Mouse (Mus musculus) ZHBTc4 (cell line): ENCODE measurements around the gene Col19a1.
"Not testable (repeated sequence)": the region's sequence is repeated elsewhere in the genome, so short reads cannot be mapped to it uniquely, and the experiment has no call there.

Experiments
- DNase-seq: peaks from one replicate; pipeline ENCODE4 v3.0.0-alpha.2; 2011; ENCODE audit warnings: low read depth, low spot score

Gene Col19a1

GRCm38 (mm10) chr1:24587141-24587541, at the start of gene Col19a1:
Gene Col19a1, minus strand, starts transcription at chr1:24587472.
- peak; percentile 51 for DNase-seq

- peak; percentile 20 for DNase-seq
Measured at GRCm38 (mm10) chr1:24633553-24634132, 46.4 kb upstream of the Col19a1 start.

GRCm38 (mm10) chr1:24612556-24612955, 25.3 kb upstream of the Col19a1 start:
- not testable (repeated sequence) for DNase-seq

- peak; percentile 18 for DNase-seq
Measured at GRCm38 (mm10) chr1:24595096-24595495, 7.8 kb upstream of the Col19a1 start.

- peak; percentile 56 for DNase-seq
Measured at GRCm38 (mm10) chr1:24586370-24587140, 717 bp downstream of the Col19a1 start.

- no peak for DNase-seq
Measured at GRCm38 (mm10) chr1:24572602-24573001, 14.7 kb downstream of the Col19a1 start.

- DNase-seq = no peak
Measured at GRCm38 (mm10) chr1:24564113-24564512, 23.2 kb downstream of the Col19a1 start.

- no peak for DNase-seq
Measured at GRCm38 (mm10) chr1:24558005-24558404, 29.3 kb downstream of the Col19a1 start.

- peak; percentile 6 for DNase-seq
Measured at GRCm38 (mm10) chr1:24553462-24553861, 33.8 kb downstream of the Col19a1 start.

GRCm38 (mm10) chr1:24550560-24551280, 36.6 kb downstream of the Col19a1 start:
- DNase-seq = no peak

GRCm38 (mm10) chr1:24550031-24550430, 37.2 kb downstream of the Col19a1 start:
- DNase-seq = no peak

- DNase-seq = no peak
Measured at GRCm38 (mm10) chr1:24549050-24549449, 38.2 kb downstream of the Col19a1 start.

GRCm38 (mm10) chr1:24547574-24547973, 39.7 kb downstream of the Col19a1 start:
- no peak for DNase-seq

- no peak for DNase-seq
Measured at GRCm38 (mm10) chr1:24539852-24540251, 47.4 kb downstream of the Col19a1 start.

GRCm38 (mm10) chr1:24527194-24527593, 60.1 kb downstream of the Col19a1 start:
- DNase-seq = no peak

GRCm38 (mm10) chr1:24517462-24517861, 69.8 kb downstream of the Col19a1 start:
- DNase-seq = no peak

- no peak for DNase-seq
Measured at GRCm38 (mm10) chr1:24515341-24515740, 71.9 kb downstream of the Col19a1 start.

GRCm38 (mm10) chr1:24511536-24511935, 75.7 kb downstream of the Col19a1 start:
- DNase-seq = no peak

GRCm38 (mm10) chr1:24495400-24495799, 91.9 kb downstream of the Col19a1 start:
- no peak for DNase-seq

GRCm38 (mm10) chr1:24484161-24484560, 103.1 kb downstream of the Col19a1 start:
- DNase-seq = no peak

- DNase-seq = no peak
Measured at GRCm38 (mm10) chr1:24471096-24471710, 116.1 kb downstream of the Col19a1 start.

- no peak for DNase-seq
Measured at GRCm38 (mm10) chr1:24470633-24471032, 116.6 kb downstream of the Col19a1 start.
